Mouse (Mus musculus): ENCODE data around the gene Cacna1a. TPM values are rescaled to one million over a fixed set of nuclear protein-coding genes. Genes with fewer than 3 reads are reported as not detected.
A peak's percentile ranks its signal among the peaks of the same experiment; 100 is the strongest.
"Not testable (repeated sequence)": the region's sequence is repeated elsewhere in the genome, so short reads cannot be mapped to it uniquely, and the experiment has no call there.

Cacna1a gene
- polyA plus RNA-seq, 1 experiment from 2014 or later = 0.74 TPM

DNA sequence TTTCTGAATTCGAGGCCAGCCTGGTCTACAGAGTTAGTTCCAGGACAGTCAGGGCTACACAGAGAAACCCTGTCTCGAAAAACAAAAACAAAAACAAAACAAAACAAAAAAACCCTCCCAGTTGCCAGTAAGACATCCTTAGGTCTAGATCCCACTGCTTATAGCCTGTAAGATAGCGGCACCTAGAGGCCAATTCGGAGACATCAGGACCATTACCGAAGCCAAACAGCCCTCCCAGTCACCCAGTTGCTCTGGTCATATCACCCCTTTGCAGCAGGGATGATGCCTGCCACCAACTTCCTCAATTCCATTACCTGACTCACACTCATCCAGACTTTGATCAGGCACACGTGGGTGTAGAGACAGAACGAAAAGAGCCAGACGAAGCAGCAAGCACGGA is 207.4 kb downstream of the Cacna1a start:
- WGBS (ENCODE audit: insufficient replicate concordance) = 7% methylated on average over 9 of the region's 9 CpGs
- no peak overlapping the region for H3K9ac ChIP-seq
- no peaks in the 10 kb centered on the region for H3K9me3 ChIP-seq (replicated peaks)
- peaks cover 30% of the 10 kb centered on the region for H3K4me1 ChIP-seq (replicated peaks)
- DNase-seq (peak; percentile 22), ATAC-seq (ENCODE audit: low read depth) (no peak)
- no peak overlapping the region for H3K27ac ChIP-seq
- no peaks in the 10 kb centered on the region for H3K36me3 ChIP-seq
- no peak overlapping the region for H3K4me2 ChIP-seq
- no peak overlapping the region for H3K4me3 ChIP-seq (replicated peaks)
- peaks cover 45% of the 10 kb centered on the region for H3K27me3 ChIP-seq

DNA sequence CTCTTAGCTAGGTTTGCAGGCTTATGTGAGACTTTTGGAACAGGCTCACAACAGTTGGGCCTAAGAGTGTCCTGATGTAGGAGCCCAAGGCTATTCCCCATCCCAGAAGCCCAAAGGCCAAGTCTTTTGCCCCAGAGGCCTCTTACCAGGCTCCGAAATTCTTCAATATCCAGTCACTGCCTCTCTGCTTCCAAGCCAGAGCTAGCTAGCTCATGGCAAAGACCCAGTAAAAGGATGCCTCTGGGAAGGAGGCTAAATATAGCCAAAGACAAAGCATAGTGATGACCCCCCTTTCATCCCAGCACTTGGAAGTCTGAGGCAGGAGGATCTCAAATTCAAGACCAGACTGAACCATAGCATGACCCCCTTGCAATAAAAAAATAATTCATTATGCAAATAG is 211.2 kb downstream of the Cacna1a start:
- Histone ChIP-seq H3K9ac (no peak overlapping the region), H3K4me2 (no peak overlapping the region), H3K36me3 (no peaks in the 10 kb centered on the region), H3K4me3 (replicated peaks) (no peak overlapping the region), H3K27ac (no peak overlapping the region), H3K4me1 (replicated peaks) (peaks cover 7% of the 10 kb centered on the region), H3K9me3 (replicated peaks) (no peaks in the 10 kb centered on the region), H3K27me3 (peaks cover 80% of the 10 kb centered on the region)
- ATAC-seq (ENCODE audit: low read depth) (no peak), DNase-seq (no peak)
- 65% methylated on average over 1 of the region's 1 CpGs for WGBS (ENCODE audit: insufficient replicate concordance)

DNA sequence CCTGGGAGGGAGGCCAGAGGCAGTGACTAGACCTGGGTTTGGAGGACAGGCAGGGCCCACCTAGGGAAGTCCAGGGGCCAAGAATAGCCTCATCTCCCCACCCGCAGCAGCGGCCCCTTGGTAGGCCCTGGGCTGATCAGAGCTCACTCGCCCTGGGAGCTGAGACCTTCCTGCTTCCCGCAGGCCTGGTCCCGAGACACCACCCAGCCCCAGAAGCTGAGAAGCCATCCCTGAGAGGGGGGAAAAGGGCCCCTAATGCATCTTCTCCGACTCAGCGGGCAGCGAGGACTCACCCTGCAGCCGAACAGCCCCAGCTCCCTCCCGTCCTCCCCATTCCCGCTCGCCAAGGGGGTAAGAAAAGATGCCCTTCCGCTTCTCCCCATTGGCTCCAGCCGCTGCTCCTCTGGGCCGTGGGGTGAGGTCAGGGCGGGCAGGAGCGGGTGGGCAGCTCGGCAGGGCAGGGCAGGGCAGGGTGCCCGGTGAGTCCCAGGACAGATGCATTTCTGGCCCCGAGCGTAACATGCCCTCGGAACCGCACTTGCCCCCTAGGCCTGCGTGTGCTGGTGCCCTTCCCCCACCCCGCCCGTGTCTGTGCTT is 212.2 kb downstream of the Cacna1a start:
- Histone ChIP-seq H3K4me1 (replicated peaks) (peaks cover 7% of the 10 kb centered on the region; the same call in 1 of the 2 replicates), H3K9ac (peak overlapping the region; percentile 27; the same call in 1 of the 2 replicates), H3K9me3 (replicated peaks) (no peaks in the 10 kb centered on the region), H3K36me3 (no peaks in the 10 kb centered on the region), H3K27me3 (peaks cover 78% of the 10 kb centered on the region), H3K27ac (no peak overlapping the region), H3K4me3 (replicated peaks) (0 out of 2 replicates have a peak overlapping the region, but pooled peaks have one; percentile 12), H3K4me2 (peak overlapping the region; percentile 39)
- no peak for DNase-seq
- no peak for ATAC-seq (ENCODE audit: low read depth)
- 17% methylated on average over 26 of the region's 26 CpGs for WGBS (ENCODE audit: insufficient replicate concordance)

DNA sequence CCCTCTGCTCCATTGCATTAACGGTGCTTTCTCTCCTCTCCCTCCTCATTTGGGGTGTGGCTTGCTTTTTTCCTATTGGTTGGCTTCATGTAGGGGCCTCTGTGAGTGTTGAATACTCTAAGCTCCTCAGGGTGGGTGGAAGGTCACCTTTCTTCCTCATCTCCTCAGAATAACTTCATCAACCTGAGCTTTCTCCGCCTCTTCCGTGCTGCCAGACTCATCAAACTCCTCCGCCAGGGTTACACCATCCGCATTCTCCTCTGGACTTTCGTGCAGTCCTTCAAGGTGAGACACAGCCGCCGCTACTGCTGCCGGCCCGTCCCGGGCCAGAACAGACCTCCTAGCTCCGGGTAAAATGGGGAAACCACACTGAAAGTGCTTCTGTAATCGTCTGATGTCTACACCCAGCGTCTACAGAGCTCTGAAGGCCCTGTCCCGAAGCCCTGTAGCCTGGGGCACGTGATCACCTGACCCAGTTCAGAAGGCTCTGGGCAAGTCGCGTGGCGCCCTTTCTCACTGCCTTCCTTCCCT is 213.0 kb downstream of the Cacna1a start:
- peaks cover 7% of the 10 kb centered on the region; the same call in 1 of the 2 replicates for H3K4me1 ChIP-seq (replicated peaks)
- no peak overlapping the region for H3K27ac ChIP-seq
- H3K4me2 ChIP-seq = peak overlapping the region; percentile 39
- DNase-seq (no peak), ATAC-seq (ENCODE audit: low read depth) (no peak)
- H3K9ac ChIP-seq = no peak overlapping the region
- 7% methylated on average over 19 of the region's 19 CpGs for WGBS (ENCODE audit: insufficient replicate concordance)
- H3K36me3 ChIP-seq = no peaks in the 10 kb centered on the region
- no peaks in the 10 kb centered on the region for H3K9me3 ChIP-seq (replicated peaks)
- peak overlapping the region; percentile 16 for H3K4me3 ChIP-seq (replicated peaks)
- peaks cover 77% of the 10 kb centered on the region for H3K27me3 ChIP-seq

DNA sequence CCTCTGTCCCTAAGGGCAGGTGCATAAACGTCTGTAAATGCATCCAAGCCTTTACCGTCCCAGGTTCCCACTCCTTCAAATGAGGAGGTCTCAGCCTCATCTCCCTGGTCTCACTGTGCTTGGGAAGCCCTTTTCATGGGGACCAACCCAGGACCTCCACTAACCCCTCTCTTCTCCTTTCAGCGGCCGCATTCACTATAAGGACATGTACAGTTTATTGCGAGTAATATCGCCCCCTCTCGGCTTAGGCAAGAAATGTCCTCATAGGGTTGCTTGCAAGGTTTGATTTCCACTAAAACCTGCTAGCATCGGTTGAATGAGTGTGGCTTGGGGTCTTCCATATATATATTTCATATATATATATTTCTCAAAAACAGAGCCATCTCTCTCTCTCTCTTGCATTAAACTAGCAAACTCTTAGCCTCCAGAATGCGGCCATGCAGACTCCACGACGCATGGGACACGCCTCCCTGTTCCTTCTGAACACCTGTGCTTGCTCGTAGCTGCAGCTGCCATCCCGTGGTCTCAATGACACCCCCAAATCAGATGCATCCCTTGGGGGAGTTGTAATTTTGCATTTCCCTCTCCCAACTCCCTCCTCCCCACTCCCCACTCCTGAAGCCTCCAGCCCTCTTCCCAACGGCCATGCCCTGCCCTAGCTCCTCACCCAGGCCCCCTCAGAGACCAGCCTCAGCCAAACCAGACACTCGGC is 226.4 kb downstream of the Cacna1a start:
- DNase-seq (no peak), ATAC-seq (ENCODE audit: low read depth) (no peak)
- Histone ChIP-seq H3K27me3 (peaks cover 65% of the 10 kb centered on the region), H3K4me2 (no peak overlapping the region), H3K4me1 (replicated peaks) (no peaks in the 10 kb centered on the region), H3K36me3 (no peaks in the 10 kb centered on the region), H3K4me3 (replicated peaks) (no peak overlapping the region), H3K27ac (no peak overlapping the region), H3K9ac (no peak overlapping the region), H3K9me3 (replicated peaks) (no peaks in the 10 kb centered on the region)
- WGBS (ENCODE audit: insufficient replicate concordance) = 30% methylated on average over 16 of the region's 16 CpGs

DNA sequence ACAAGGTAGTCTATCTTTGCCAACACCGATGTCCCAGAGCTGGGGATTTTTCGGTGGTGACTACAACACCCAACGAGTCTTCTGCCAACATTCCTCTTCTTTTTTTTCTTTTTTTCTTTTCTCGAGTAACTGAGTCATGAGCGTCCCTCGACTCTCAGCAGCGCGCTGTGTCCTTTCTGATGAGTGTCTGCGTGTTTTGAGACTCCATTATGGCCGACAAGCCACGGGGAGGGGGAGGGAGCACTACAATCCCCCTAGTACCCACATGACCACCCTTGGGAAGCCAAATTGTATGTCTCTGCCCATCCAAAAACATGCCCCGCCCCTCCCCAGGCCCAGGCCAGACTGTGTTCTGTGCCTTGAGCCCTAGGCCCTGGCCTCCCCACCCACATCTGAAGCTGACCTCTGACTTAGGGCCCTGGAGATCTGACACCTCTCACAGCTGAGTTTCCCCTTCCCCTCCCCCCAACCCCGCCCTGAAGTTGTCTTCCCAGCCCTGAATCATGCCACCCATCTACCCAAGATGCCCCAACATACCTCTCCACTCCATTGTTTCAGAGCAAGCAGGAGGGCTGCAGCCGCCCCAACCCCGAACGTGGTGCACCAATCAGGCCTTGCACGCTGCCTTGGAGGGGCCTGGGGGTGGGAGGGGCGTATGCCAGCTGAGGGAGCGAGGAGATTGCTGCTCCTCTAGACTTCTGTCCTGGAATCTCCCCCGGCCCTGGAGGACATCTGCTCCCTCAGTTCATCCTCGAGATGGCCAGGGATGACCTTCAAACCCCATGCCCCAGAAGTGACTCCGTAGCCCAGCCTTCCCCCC is 227.6 kb downstream of the Cacna1a start:
- ATAC-seq (ENCODE audit: low read depth) (no peak), DNase-seq (no peak)
- Histone ChIP-seq H3K36me3 (no peaks in the 10 kb centered on the region), H3K9ac (no peak overlapping the region), H3K4me3 (replicated peaks) (no peak overlapping the region), H3K4me1 (replicated peaks) (no peaks in the 10 kb centered on the region), H3K27me3 (peaks cover 75% of the 10 kb centered on the region), H3K4me2 (no peak overlapping the region), H3K27ac (no peak overlapping the region), H3K9me3 (replicated peaks) (no peaks in the 10 kb centered on the region)
- whole genome bisulfite sequencing (ENCODE audit: insufficient replicate concordance) = 32% methylated on average over 22 of the region's 22 CpGs

DNA sequence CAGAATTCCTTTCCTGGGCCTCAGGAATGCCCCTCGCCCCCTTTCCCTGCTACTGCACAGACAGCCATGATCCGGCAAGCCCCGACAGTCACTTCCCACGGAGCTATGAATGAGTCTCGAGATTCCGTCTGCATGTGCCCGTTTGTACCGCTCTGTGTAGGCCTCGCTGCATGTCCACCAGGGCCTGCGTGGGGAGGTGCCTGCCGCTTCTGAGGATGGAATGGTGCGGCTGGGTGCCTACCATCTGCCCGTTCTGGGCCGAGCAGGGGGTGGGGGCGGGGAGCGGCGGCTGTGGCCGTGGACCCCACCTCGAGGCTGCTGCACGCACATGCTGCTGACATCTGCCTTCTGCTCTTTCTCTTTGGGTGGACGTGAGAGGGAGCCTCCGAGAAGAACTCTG is 228.8 kb downstream of the Cacna1a start:
- Histone ChIP-seq H3K36me3 (no peaks in the 10 kb centered on the region), H3K27ac (no peak overlapping the region), H3K4me1 (replicated peaks) (no peaks in the 10 kb centered on the region), H3K27me3 (peaks cover 74% of the 10 kb centered on the region), H3K4me2 (no peak overlapping the region), H3K4me3 (replicated peaks) (no peak overlapping the region), H3K9me3 (replicated peaks) (no peaks in the 10 kb centered on the region), H3K9ac (no peak overlapping the region)
- 38% methylated on average over 22 of the region's 22 CpGs for WGBS (ENCODE audit: insufficient replicate concordance)
- no peak for ATAC-seq (ENCODE audit: low read depth)
- DNase-seq = no peak

DNA sequence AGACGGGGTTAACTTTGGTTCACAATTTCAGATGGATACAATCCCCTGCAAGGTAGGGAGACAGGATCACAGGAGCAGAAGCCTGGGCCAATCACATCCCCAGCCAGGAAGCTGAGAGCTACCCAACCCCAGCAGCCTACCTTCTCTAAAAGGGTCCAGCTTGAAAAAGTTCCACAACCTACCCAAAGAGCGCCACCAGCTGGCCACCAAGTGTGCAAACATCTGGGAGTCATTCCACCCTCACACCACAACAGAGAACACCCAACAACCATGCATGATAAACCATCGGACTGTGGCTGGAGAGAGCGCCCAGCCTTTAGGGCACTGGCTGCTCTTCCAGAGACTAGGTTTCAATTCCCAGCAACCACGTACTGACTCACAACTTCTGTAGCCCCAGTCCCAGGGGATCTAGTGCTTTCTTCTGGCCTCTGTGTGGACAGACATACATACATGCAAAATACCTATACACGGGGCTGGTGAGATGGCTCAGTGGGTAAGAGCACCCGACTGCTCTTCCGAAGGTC is 232.9 kb downstream of the Cacna1a start:
- WGBS (ENCODE audit: insufficient replicate concordance) = 61% methylated on average over 8 of the region's 8 CpGs
- no peak overlapping the region for H3K4me3 ChIP-seq (replicated peaks)
- H3K27me3 ChIP-seq = peaks cover 45% of the 10 kb centered on the region
- H3K4me1 ChIP-seq (replicated peaks) = peaks cover 18% of the 10 kb centered on the region
- no peaks in the 10 kb centered on the region for H3K9me3 ChIP-seq (replicated peaks)
- H3K27ac ChIP-seq = no peak overlapping the region
- ATAC-seq (ENCODE audit: low read depth) (no peak), DNase-seq (no peak)
- no peak overlapping the region for H3K9ac ChIP-seq
- no peak overlapping the region for H3K4me2 ChIP-seq
- no peaks in the 10 kb centered on the region for H3K36me3 ChIP-seq

DNA sequence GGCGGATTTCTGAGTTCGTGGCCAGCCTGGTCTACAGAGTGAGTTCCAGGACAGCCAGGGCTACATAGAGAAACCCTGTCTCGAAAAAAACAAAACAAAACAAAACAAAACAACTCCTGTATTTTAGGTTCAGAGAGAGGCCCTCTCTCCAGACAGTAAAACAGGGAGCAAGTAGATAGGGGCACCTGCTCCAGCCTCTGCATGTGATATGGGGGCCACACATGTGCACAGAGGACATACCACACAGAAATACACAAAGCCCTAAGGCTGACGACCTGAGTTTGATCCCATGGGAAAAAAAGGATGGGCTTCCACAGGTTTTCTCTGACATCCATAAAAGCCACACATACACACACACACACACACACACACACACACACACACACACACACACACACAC is 235.2 kb downstream of the Cacna1a start:
- not testable (repeated sequence) for DNase-seq

DNA sequence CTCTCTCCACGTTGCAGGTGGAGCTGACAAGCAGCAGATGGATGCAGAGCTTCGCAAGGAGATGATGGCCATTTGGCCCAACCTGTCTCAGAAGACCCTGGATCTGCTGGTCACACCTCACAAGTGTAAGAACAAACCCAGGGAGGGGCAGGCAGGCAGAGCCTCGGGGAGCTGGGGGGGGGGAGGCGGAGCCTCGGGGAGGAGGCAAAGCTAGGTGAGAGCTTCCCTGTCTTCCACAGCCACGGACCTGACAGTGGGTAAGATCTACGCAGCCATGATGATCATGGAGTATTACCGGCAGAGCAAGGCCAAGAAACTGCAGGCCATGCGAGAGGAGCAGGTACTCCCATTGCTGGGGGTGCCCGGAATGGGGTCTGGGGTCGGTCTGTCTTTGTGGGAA is 241.3 kb downstream of the Cacna1a start:
- WGBS (ENCODE audit: insufficient replicate concordance) = 58% methylated on average over 11 of the region's 11 CpGs
- H3K27ac ChIP-seq = no peak overlapping the region
- DNase-seq (no peak), ATAC-seq (ENCODE audit: low read depth) (no peak)
- no peaks in the 10 kb centered on the region; the same call in 1 of the 2 replicates for H3K27me3 ChIP-seq
- H3K4me1 ChIP-seq (replicated peaks) = no peaks in the 10 kb centered on the region; the same call in 1 of the 2 replicates
- H3K9ac ChIP-seq = no peak overlapping the region
- H3K9me3 ChIP-seq (replicated peaks) = no peaks in the 10 kb centered on the region
- no peak overlapping the region for H3K4me2 ChIP-seq
- H3K36me3 ChIP-seq = no peaks in the 10 kb centered on the region
- no peak overlapping the region for H3K4me3 ChIP-seq (replicated peaks)

More for the DNA sequence above, 235.2 kb downstream of the Cacna1a start:
- H3K9ac ChIP-seq; H3K9me3 ChIP-seq (replicated peaks); H3K4me2 ChIP-seq; H3K36me3 ChIP-seq; H3K27ac ChIP-seq; H3K4me3 ChIP-seq (replicated peaks): not testable (repeated sequence)
- 61% methylated on average over 4 of the region's 4 CpGs for WGBS (ENCODE audit: insufficient replicate concordance)
- Histone ChIP-seq H3K27me3 (peaks cover 22% of the 10 kb centered on the region), H3K4me1 (replicated peaks) (peaks cover 18% of the 10 kb centered on the region)
- ATAC-seq (ENCODE audit: low read depth) = peak; percentile 54; the same call in 1 of the 2 replicates

DNA sequence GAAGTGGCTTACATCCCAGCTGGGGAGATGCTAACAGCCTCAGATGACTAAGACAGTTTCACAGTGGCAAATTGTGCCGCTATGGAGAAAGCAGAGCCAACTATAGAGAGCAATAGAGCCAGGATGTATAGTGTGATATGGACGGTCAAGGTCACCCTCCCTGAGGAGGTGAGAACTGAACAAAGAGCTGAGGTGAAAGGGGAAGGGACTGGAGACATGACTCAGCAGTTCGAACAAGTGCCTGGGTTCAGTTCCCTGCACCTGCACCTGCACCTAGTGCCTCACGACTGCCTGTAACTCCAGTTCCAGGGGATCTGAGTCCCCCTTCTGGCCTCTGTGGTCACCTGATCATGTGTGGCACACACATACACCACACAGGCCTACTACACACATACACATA is 241.9 kb downstream of the Cacna1a start:
- Histone ChIP-seq H3K27ac (no peak overlapping the region), H3K4me3 (replicated peaks) (no peak overlapping the region), H3K4me1 (replicated peaks) (no peaks in the 10 kb centered on the region), H3K9me3 (replicated peaks) (no peaks in the 10 kb centered on the region), H3K4me2 (no peak overlapping the region), H3K36me3 (no peaks in the 10 kb centered on the region), H3K9ac (no peak overlapping the region), H3K27me3 (no peaks in the 10 kb centered on the region; the same call in 1 of the 2 replicates)
- no peak for ATAC-seq (ENCODE audit: low read depth)
- WGBS (ENCODE audit: insufficient replicate concordance) = 52% methylated on average over 4 of the region's 4 CpGs
- no peak for DNase-seq

All from liver, embryonic 13.5 days (tissue).